Mouse (Mus musculus): ENCODE measurements at regions not wholly inside any gene's neighbourhood (a gene's known extent, or its start where the extent isn't known, plus 50 kb on each side); places are given as distances from the start of the nearest gene placed in this dataset.
A peak's percentile ranks its signal among the peaks of the same experiment; 100 is the strongest.

DNA sequence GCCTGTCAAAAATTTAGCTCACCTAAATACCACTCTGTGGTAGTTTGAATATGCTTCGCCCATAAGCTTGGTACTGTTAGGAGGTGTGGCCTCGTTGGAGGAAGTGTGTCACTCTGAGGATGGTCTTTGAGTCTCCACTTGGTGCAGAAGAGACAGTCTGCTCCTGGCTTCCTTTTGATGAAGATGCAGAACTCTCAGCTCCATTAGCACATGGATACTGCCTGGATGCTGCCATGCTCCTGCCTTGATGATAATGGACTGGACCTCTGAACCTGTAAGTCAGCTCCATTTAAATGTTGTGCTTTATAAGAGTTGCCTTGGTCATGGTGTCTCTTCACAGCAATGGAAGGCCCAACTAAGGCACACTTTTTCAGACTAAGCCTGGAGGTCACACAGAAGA lies 56.9 kb upstream of the Pik3r1 start:
- DNase-seq (ENCODE audit: low read depth, low spot score) = no peak

DNA sequence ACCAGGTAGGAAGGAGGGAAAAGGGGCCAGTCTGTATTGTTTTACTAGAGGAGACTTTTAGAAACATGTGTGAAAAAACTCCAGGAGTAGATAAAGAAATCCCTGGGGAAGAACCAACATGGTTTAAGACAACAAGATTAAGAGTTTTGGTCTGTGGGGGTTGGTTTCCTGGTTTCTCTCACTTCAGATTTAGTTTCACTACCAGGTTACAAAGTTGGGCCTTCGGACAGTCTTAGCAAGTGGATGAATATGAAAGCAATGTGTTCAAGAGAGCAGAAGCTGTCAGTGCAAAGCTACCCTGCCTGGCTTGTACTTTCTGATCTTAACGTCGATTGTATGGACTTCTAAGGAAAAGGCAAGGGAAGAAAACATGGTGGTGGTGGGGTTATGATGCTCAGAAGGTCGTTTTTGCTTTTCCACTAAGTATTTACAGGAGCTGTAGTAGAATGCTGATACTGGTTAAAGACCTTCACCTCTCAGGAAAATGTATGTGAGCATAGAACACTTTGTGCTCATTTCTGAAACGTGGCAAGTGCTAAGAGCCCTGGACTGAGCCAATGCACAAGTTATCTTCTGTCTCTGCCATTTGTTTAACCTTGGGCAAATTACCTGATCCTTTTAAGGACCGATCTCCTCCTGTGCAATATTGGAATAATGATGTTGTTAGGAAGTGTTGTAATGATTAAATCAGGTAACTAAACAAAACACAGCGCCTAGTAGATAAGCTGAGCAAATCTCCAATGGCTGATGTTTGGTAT lies 64.0 kb upstream of the Pik3r1 start:
- no peak for DNase-seq (ENCODE audit: low read depth, low spot score)

DNA sequence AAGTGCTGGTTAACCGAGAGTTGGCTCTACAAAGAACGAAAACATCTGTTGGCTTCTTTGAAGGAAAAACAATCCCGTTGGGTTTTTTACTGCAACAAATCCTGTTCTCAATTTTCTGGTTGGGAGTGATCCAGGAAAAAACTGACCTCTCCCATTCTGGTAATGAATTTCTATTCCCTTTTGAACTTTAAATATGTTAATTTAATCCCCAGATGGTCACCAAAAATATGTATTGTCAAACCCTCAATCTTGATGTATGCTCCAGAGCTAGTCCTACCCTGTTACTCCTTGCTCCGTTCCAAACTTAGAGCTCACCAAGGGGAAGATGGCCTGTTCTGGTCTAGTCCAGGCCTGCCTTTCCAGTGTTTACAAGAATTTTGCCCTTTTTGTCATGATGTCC lies 66.5 kb upstream of the Pik3r1 start:
- no peak for DNase-seq (ENCODE audit: low read depth, low spot score)

DNA sequence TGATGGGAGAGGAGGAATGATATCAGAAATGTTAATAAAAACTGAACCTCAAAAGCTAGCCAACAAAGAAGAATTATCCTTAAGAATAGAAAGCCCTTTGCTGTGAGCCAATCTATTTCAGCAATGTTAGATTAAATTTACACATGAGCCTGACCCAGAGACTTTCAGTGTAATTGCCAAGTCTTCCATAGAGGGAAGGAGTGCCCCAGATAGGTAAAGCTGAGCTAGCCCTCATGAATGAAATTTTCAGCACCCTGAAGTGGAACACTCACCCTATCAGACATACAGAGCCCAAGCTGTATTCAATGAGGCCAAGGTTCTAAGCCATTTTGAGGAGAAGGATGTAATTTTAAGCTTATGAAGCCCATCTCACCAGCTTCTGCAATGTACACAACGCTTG lies 69.0 kb upstream of the Pik3r1 start:
- no peak for DNase-seq (ENCODE audit: low read depth, low spot score)

DNA sequence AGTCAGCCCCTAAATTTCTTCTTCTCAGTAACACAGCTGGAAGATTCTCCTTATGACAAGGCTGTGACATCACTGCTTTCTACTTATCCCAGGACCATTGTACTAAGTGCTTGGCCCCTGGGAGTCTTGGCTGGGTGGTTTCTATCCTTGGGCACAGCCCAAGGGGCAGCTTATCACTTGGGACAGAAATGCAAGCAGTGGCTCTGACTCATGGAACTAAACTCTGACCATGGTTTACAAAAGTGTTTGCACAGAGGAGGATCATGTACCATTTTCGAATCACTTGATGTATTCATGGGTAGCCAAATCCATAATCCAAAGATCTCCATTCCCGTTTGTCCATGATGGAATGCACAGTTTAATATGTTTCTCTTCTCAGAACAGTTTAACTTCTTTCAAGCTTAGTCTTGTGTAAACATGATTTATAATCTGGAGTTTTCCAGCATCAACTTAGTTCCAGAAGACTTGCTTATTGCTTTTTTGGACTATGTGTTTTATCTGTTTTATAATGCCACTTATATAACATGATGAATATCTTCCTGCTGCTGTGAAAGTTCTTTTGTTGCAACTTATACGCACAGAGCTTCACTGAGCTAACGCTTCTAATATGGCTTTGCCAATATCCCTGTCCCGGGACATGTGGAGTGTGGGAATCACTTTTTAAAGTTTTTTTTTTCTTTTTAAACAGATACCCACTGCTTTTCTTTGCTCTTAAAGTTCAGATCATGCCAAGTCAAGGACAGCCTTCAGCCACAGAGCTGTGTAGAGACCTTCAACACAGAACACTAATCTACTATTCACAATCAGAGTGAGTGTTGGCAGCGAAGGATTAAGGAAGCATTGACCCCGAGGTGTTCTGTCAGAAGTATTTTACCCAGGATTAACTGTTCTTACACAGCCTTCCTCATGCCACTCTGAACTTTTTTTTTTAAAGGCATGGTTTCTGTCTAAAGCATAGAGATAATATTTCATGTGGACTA lies 76.7 kb upstream of the Pik3r1 start:
- DNase-seq (ENCODE audit: low read depth, low spot score) = no peak

DNA sequence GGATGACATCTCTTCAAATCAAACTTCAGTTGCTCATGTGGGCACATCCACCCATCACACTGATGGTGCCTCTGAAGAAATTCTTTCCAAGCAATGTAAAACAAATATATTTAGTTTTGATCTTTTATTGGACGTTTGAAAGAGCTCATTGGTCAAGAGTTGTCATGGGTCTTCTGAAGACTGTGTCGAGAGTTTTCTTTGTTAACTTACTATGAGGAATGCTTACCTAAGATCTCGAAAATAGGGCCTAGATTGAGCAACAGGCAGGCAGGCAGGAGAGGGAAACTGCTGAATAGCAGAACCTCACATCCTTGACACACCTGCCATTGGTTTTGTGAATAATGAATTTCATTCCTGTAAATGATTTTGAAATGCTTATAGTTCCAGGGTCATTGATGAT lies 78.0 kb upstream of the Pik3r1 start:
- no peak for DNase-seq (ENCODE audit: low read depth, low spot score)

DNA sequence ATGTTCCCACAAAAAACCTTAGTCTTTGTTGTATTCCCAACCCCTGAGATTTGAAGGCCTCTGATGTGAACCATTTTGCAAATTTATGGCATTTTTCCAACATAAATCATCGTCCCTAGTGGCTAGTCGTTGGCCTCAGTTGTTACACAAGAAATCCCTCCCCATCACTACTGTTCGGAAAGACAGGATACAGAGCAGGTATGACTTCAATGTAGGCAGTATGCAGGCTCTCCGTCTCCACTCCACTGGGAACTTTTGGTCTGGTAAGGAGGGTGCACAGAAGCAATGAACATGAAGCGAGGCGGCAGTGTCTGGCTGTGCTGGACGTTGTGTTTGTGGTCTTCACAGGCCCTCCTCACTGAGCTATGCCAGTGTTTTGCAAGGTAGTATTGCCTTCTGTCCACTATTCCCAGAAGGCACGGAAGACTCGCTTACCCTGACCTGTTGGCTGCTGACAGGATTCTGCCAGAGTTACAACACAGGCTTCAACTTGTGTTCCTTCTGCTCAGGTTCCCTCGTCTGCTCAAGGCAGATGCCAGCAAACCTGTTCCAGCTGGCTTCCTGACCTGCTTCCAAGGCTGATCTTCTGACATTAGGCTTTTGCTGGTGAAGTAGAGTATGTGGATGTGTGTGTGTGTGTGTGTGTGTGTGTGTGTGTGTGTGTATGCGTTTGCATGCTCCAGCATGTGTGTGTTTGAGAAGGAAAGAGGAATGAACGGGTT lies 80.0 kb upstream of the Pik3r1 start:
- peak; percentile 42 for DNase-seq (ENCODE audit: low read depth, low spot score)

DNA sequence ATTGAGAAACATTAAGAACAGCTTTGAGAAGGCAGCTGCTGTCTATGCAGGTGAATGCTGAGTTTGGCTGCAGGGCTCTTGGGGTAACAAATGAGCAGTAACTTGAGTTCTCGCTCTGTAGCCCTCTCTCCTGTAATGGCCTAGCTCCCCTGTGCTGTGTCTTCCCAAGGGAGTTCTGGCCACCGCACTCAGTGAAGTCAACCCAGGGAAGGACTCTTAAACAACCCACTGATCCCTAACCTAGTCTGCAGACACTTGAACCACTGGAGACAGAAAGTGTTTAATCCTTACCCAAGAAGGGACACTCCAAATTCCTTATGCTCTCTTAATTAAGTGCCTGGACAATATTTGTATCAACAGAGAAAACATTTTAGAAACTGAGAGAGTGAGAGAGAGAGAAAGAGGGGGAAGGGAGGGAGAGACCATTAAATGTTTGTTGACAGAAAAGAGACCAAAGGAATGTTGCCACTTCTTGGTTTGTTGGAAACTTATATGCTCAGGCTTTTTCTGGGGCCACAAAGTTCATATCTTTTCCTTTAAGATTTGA lies 80.7 kb upstream of the Pik3r1 start:
- DNase-seq (ENCODE audit: low read depth, low spot score) = no peak

DNA sequence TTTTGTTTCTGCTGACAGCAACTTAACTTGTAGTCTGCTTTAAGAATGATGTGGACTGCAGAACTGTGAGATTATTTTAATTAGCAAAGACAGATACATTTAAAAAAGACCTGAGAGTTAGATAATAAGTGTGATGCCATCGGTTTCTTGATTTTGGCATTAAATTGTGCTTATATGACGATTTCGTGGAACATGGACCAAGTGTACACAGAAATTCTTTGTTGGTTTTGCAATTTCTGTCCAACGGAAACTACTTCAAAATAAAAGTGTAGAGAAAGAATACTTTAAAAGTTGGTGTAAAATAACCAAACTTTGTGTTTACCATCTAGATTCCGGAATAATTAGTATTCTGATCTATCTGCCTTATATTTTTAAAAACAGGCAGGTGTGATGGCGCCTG lies 81.4 kb upstream of the Pik3r1 start:
- DNase-seq (ENCODE audit: low read depth, low spot score) = no peak

DNA sequence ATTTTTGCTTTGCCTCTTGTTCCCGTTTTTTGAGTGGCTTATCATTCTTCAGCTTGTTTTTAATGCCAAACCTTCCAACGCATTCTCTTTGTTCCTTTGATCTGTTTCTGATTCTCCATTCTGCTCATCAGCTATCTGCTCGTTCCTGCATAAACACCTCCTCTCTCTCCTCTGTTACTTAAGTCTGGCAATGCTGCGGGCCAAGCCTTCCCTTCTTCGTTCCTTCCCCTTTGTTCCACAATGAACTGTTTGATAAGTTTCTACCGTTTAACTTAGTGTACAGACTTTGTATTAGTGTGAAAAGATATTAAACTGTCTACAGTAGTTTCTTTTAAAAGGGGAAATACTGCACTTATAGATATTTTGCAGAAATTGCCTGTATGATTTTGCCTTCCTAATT lies 83.3 kb upstream of the Pik3r1 start:
- no peak for DNase-seq (ENCODE audit: low read depth, low spot score)

DNA sequence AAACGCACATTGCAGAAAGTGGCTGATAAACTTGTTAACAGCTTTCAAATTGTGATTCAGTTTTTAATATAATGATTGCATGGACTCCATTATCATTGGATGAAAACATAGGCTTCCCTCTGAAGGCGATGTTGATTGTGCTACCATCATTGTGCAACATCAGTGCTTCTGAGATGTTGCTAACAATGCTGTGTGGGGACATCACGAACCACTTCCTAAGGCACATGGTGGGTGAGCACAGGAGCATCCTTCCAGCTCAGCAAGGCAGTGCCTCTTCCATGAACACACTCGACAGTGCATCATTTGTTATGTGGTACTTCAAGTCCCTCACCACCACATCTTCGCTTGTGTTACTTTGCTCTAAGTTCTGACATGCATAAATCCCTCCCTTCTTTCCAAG lies 84.9 kb upstream of the Pik3r1 start:
- DNase-seq (ENCODE audit: low read depth, low spot score) = no peak

DNA sequence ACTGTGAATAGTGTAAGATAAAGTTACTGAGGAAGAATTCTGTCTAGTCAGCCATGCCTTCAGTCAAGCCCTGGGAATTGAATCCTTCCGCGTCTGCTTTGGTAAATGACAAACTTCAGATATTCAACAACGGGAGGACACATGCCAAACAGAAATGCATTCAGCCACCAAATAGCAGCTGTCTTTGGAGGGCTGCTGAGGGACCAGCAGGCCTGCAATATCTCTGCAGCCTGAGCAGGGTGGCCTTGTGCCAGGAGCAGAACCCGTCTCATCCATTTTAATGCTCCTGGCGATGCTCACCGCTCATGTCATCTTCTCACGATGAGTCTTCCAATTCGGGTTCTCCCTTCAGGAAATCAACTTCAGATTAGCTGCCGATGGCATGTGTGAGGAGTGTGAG lies 87.1 kb upstream of the Pik3r1 start:
- no peak for DNase-seq (ENCODE audit: low read depth, low spot score)

DNA sequence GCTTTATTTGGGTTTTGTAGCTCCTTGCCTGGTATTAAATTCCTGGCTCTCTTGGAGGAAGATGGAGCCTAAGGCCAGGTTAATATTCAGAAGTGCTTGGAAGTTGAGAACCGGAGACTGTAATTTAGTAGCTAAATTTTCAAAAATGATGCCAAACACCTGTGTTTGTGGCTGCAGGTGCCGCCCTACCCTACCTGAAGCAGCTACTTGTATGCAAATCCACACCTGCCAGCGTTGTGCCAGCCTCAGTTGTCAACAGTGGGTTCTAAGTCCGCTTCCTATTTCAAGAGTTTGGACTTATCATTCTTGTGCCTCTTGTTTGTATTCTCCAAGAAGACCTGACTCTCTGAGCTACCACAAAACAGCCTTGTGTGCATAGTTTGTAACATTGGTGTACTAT lies 92.7 kb upstream of the Pik3r1 start:
- DNase-seq (ENCODE audit: low read depth, low spot score) = no peak

DNA sequence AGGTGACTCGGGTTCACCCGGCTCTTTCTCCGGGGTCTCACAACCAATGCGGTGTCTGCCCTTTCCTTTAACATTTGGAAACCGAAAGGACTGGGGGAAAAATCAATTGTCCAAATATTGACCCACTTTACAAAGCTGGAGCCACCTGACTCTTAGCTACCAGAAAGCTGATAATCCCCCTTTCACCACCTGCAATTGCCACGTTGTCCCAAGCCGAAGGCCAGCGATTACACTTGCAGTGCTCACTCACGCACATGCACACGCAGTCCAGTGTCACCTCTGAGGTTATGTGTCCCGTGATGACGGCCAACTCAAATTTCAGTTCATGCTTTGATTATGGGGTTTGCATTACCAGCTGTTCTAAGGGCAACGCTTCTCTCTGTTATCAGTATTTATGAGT lies 94.0 kb upstream of the Pik3r1 start:
- DNase-seq (ENCODE audit: low read depth, low spot score) = no peak

DNA sequence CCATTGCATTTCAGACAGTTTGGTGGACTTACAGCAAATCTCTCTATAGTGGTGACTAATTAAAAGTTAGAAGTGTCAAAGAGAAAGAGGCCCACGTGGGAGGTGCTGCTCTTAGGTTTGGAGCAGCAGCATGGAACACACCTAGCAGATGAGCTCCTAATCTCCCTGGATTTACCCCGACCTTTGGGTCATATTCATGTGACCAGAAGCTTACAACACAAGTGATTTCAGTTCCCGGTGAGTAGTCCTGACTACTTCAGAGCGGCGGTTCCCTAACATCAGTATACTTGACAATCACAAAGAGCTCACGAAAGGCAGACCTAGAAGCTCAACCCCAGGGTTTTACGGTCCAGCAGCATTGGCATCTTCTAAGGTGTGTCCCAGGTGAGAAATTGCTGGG lies 95.0 kb upstream of the Pik3r1 start:
- DNase-seq (ENCODE audit: low read depth, low spot score) = no peak

DNA sequence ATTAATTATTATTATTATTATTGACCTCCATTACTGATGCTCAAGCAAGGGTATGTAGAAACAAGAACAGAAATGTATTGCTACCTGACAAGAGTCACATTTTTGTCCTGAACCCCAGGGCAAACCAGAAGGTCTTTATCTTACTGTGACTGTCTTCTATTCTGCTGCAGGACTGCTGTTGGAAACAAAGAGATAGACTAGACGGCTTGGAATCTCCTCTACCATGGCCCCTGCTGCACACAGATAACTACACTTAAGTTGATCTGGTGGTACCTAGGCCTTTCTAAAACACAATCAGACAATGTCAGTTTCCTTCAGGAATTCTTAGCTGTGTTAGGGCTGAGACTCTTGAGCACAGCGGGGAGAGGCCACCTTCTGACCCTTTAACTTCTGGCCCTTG lies 95.6 kb upstream of the Pik3r1 start:
- DNase-seq (ENCODE audit: low read depth, low spot score) = no peak

DNA sequence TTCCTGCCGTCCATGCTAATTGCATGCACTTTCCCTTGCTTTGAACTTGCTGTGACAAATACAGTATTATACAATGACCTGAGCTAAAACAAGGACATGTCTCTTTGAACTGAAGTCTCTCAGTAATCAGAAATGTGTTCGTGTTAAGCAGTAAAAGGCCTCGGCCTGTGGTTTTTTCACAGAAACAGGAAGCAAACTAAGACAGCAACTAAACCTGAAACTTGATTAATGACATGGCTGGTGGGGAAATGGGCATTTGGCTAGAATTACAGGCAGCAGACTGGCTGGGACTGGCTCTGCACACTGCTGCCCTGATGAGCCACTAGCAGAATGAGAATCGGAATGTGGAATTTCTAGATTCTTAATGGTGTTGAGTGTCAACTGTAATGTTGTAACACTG lies 98.8 kb upstream of the Pik3r1 start:
- DNase-seq (ENCODE audit: low read depth, low spot score) = peak; percentile 51

DNA sequence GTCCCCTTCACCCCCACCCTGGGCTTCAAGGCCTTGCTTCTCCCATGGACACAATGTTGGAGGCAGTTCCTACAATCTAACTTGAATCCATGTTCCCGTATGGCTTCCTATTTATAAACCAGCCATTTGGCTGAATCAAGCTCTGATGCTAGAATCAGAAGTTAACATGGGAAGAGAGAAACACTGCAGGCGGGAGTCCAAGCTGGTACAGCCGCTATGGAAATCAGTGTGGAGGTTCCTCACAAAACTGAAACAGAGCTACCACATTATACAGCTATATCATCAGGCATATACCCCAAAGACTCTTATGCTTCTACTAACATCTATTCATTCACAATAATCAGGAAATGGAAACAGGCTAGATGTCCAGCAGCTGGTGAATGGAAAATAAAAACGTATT lies 106.7 kb upstream of the Pik3r1 start:
- DNase-seq (ENCODE audit: low read depth, low spot score) = no peak

DNA sequence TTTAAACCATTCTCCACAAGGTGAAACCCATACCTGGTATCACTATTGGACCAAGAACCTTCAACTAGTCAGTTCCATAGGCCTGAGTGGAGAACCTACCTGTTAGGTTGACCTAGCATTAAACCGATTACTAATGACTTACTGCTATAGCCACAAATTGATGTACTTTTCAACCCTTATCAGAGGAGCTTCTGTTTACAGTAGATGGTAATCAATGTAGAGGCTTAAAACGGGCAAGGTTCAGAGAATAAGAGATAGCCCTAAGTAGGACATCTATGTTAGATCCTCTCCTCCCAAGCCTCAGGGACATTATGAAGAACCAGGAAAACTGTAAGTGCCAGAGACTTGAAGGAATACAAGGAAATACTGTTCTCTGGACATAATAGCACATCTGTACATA lies 108.1 kb upstream of the Pik3r1 start:
- DNase-seq (ENCODE audit: low read depth, low spot score) = no peak

DNA sequence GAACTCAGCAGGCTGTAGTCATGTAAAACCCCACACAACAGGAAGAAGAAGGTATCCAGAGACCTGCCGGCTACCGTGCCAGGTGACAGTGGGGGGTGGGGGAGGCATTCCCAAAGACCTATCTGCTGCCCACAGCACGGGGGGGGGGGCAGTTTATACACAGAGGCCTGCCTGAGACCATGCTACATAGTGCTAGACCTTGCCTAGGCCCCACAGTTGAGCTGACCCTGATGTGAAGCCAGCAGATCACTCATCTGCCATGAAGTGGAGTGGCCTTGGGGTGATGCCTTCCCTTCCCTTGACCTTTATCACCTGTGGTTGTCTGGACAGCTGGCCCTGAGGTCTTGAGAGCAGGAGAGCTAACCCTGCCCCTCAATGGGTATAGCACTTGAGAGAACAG lies 108.6 kb upstream of the Pik3r1 start:
- DNase-seq (ENCODE audit: low read depth, low spot score) = no peak

DNA sequence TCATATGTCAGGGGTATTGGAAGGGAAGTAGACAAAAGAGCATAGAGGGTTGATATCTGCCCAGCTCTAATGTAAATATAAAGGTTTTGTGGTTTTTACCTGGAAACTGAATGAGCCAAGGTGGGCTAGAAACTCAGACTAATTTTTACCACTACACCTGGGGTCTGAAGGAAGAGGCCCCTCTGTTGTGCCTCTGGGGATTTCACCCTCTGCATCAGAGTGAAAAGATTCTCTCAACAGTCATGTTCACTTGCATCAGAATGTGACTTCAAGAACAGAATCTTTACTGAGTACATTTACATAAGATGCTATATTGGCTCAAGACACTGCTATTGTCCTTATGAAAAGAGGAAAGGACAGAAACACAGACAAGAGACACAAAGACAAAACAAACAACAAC lies 110.2 kb upstream of the Pik3r1 start:
- DNase-seq (ENCODE audit: low read depth, low spot score) = no peak

DNA sequence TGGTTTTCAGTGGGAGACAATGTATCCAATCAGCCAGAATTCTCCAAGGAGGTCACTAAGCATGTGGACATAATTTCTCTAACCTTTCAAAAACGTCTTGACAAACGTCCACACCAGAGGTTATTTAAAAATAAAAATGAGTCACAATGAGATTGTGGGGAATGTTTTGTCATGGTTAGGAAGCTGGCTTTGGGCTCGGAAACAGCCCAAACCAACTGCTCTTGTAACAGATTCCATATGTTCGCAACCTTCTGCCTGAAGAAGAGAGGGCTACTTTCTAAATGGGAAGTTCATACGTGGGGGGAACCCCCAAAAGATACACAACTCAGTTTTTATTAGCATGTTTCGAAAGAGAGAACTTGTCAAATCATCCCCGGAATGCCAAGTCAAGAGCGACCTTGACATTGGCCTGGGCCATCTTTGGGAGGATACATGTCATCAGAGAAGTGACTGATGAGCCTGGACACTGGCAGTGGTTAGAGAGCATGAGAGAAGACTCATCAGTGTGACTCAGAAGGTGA lies 111.6 kb upstream of the Pik3r1 start:
- DNase-seq (ENCODE audit: low read depth, low spot score) = no peak

Measured in mesoderm, embryonic 11.5 days (tissue).